Mouse (Mus musculus) E14TG2a.4 (cell line): ENCODE measurements at regions not wholly inside any gene's neighbourhood (a gene's known extent, or its start where the extent isn't known, plus 50 kb on each side); places are given as distances from the start of the nearest gene placed in this dataset.

Experiments
- CTCF ChIP-seq: conservative IDR thresholded peaks from 2 replicates; pipeline ENCODE4 v1.5.1; 2014; ENCODE audit warnings: low read length
- NANOG ChIP-seq: IDR thresholded peaks from 2 replicates; pipeline ENCODE4 v1.6.1; 2014; ENCODE audit warnings: borderline replicate concordance, low read length, mixed read lengths
- POU5F1 ChIP-seq: IDR thresholded peaks from 2 replicates; pipeline ENCODE4 v1.6.1; 2014; ENCODE audit warnings: low read length, borderline replicate concordance

DNA sequence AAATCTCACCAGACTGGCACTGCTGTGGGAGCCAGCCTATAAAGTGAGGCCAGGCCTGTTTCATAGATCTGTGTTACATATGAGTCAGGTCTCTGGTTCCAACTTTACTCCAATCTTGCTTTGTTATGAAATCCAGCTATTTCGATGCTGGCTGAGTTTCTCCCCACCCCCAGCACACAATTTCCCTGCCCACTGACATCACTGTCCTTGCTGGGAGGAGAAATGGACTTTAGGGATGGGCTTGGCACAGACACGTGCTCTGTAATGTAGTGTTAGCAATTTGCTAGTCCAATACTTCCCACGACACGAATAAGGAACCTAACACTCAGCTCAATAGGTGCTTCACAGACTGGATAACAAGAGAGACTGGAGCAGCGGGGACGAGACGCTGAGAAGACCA lies 79.5 kb upstream of the Pcsk6 start:
- TF ChIP-seq NANOG, result no peak
- no peak for TF ChIP-seq CTCF
- TF ChIP-seq POU5F1, result no peak
